Mouse (Mus musculus) T-helper 1 cell (primary cell): ENCODE results near the gene Lhfpl4.

ENCODE experiments used
- in situ Hi-C: fragments of 300-600 bp; cut with MboI, MseI; formaldehyde crosslinking; loops from one replicate; pipeline ENCODE4 v1.15.1; 2025; ENCODE audit warnings: high pct_unique_total_duplicates

The Lhfpl4 gene

DNA sequence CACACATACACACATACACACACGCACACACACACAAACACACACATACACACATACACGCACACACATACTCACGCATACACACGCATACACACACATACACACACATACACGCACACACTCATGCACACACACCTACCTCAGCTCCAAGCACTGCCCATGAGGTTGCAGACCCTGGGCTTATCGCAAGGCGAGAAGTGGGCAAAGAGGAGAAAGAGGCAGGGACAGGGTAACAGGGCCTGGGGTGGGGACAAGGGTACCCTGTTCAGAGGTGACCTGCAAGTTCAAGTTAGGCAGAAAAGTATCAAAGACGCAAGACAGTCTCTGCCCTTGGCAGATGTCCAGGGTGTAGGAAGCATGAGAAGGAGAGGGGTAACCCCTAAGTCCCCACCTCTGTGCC lies 24.5 kb downstream of the Lhfpl4 start:
- in situ Hi-C loops = loop anchor here (10.0 kb wide), 1 partner anchor 64 kb away; the partner anchor contains the start of gene Mtmr14

DNA sequence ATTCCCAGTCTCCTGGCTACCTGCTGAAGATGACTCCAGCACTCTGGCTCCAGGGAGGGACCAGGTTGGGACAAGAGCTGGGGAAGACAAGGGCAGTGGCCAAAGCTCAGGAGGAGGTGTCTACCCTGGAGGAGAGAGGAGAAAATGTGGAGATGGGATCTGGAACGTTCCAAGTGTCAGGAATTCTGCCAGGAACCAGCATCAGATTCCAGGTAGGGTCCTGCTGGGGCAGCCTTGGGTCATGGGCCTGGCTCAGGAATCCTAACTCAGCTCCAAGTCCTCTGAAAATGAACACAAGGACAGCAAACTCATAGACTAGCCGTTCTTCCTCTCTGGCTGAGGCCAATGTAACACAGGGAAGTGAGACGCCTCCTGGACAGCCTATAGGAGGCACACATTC lies 25.3 kb downstream of the Lhfpl4 start:
- in situ Hi-C loops = loop anchor here (10.0 kb wide), 1 partner anchor 65 kb away; the partner anchor contains the start of gene Mtmr14

DNA sequence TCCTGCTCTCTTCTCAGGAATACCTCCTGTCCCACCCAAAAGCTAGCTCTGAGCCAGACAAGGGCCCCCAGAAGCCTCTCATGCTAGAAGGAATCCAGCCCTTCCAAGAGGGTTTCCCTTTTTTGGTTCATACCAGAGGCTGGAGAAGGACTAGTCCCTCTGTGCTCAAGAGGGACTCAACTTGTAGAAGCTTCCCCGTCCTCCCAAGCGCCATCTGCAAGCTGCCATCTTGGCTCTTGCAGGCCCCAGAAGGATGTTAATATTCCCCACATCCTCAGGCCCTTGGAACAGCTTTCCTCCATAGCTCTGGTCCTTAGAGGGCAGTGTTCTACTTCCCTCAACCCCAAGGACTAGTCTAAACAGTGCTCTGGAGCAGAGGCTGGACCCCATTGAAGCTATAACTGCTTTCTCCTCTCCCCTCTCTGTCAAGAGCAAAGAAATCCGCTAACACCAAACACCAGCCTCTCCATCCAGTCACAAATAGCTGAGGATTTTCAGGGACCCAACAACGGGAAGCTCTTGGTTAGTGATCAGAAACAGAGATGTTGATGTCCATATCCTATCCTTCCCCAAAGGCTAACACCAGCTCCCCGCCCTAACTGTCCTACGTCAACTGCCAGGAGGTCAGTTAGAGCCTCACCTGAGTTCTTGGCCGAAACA lies 26.7 kb downstream of the Lhfpl4 start:
- in situ Hi-C loops = no loop called here

DNA sequence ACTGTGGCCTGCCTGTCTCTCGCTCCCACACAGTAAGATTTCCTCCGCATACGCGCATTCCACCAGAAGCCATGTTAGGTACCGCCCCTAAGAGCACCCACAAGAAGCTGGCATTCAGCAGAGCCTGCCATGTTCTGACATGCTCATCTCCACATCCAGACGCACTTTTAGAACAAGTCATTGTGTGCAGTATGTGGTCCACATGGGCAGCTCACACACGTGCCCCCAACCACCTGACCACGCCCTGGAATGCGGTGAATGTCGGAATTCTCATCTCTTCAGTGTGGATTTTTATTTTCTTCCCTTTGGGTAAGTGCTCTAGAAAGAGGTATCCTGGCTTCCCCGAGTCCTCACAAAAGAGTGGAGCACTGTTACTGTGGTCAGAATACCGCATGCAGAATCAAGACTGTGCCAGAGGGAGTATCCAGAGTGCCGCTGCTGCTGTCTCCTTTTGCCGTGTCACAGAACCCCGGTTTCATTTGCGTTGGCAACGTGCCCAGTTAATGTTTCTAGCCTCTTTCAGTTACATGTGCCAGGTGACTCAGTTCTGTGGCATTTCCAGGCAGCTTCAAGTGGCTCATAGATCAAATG lies 28.4 kb downstream of the Lhfpl4 start:
- in situ Hi-C loops = no loop called here

DNA sequence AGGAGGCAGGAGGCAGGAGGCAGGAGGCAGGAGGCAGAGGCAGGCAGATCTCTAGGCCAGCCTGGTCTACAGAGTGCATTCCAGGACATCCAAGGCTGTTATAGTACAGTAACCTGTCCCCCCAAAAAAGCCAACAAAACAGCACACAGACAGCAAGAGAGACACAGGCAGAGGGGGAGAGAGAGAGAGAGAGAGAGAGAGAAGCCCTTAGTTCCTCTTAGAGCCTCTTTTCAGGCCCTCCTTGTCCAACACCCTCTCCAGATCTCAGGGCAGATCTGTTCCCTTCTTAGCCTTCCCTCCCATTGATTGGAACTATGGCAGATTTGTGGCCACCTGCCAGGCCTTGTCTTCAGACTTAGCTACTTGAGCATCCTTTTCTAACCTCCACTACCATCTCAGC lies 31.7 kb downstream of the Lhfpl4 start:
- in situ Hi-C loops = no loop called here

DNA sequence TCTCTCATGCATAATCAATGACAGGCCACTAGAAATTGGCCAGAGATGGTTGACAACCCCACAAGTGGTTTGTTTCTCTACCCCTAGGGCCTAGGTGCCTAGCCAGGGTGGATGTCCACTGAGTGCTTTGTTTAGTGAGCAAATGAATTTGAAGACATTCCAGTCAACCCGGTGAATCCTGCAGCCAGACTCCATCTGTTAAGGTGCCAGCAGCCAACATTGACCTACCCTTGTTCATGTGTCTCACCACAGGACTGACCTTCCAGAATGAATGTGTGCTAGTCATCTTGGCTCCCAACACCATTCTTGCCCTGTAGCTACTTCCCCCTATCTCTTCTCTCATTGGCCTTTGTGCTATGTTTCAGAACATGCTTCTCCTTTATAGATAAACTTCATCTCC lies 33.2 kb downstream of the Lhfpl4 start:
- in situ Hi-C loops = no loop called here

DNA sequence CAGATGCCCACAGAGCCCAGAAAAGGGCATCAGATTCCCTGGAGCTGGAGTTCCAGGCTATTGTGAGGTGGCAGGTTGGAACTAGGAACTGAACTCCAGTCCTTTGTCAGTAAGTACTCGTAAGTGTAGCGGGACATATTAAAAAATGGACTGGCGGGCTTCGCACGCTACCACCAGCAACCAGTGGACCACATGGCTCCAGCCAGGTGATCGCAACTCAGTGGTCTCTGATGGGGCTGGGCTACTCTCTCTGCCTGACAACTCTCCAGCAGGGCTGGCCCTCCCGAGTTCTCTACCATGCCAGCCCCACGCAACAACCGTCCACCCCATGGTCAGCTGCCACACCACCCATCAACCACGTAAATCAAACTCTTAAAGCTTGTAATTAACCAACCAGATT lies 35.1 kb downstream of the Lhfpl4 start:
- in situ Hi-C loops = no loop called here

DNA sequence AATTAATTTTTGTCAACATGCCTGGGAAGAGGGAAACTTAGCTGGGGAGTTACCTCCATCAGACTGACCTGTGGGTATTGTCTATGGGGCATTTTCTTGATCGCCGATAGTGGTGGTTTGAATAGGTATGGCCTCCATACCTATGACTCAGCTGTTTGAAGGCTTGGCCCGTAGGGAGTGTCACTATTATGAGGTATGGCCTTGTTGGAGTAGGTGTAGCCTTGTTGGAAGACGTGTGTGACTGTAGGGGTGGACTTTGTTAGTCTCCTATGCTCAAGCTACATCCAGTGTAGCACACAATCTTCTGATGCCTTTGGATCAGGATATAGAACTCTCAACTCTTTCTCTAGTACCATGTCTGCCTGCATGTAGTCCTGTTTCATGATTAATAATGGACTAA lies 39.1 kb downstream of the Lhfpl4 start:
- in situ Hi-C loops = no loop called here

DNA sequence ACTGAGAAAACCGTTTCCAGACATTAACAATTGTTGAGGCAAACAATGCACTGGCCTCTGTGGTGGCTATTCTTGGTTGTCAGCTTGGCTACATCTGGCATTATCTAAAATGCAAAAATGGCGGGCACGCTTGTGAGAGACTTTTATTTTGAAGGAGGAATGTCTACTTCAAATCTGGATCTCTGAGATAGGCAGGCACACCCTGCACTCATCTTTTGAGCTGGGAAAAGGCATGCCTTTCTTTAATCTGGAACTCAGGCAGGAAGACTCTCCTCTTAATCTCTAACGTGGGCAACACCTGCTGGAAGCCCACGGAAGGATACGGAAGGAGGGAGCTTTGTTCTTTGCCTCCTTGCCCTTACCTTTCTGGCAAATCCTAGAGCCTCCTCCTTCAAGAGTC lies 40.3 kb downstream of the Lhfpl4 start:
- in situ Hi-C loops = no loop called here

DNA sequence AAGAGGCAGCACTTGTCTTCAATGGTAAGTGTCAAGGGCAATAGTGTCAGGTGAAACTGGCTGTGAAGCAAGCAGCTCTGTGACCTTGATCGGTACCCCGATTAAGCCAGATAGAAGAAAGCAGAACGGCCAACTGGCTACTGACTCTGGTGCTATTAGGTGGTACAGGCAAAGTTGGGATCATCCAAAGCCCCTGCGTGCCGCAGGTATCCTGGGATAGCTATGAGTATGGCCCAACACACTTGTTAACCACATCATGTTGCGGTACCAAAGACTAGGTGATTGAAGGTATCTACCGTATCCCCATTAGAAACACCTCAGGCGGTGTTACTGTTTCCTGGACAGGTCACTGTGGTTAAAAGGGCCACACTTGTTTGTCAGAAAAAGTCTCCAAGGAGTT lies 41.1 kb downstream of the Lhfpl4 start:
- in situ Hi-C loops = no loop called here

DNA sequence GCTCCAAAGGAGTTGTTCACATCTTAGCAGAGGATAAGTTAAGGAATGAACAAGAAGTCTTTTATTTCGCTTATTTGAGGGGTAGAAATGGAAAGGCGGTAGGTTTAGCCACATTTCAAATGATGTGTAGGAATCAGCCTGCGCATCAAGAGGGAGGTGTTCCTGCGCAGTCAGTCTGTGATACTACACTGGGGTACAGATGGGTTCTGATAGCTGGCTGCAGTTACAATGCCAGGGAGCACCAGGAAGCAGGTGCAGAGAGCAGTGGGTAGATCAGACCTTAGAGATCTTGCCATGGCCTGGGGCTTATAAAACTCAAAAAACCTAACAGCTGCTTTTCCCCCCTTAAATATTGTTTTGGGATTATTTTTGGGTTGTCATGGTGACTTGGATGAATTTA lies 49.9 kb downstream of the Lhfpl4 start:
- in situ Hi-C loops = loop anchor here (5.0 kb wide), 1 partner anchor 33 kb away; no protein-coding TSS in a partner anchor

DNA sequence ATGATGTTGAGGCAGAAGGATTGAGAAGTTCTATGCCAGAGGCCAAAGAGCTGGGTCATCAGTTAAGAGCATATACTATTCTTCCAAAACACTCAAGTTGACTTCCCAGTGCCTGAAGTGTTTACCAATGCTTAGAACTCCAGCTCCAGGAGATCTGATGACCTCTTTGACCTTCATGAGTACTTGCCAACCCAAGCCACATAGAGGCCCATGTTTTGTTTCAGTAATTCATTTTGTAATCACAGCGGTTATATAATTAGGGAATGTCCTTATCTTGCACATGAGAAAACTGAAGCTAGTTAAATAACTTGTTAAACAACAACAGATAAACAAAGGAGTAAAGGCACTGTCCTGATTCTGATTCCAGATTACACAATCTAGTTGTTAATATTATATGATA lies 50.4 kb downstream of the Lhfpl4 start:
- in situ Hi-C loops = loop anchor here (5.0 kb wide), 1 partner anchor 32 kb away; no protein-coding TSS in a partner anchor

DNA sequence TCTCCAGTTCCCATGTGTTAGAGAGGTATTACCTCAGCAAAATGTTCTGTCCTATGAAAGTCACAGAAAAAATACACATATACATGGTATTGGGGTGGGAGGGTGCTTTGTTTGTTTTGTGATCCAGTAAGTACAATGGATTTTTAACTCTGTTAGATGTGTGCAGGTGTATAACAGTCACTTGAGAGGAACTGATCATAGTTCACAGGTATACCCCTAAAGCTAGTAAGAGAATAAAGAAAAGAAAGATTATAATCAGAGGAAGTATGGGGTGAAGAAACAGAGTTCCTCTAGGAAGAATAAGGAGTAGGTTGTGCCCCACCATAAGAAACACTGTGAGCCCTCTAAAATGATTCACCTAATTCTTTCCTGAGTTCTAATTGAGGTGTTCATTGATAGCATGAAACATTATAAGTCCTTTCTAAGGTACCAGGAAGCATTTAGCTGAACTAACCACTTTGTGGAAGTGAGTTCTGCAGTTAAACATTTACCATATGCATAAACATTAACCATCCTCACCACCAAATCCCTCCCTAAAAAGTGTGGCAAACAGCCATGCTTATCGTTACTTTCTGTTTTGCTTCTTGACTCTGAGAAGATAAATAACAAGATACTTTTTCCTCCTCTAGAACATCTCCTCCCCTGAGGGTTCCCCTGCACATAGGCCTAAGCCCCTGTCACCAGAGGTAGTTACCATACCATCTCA lies 53.6 kb downstream of the Lhfpl4 start:
- in situ Hi-C loops = no loop called here

DNA sequence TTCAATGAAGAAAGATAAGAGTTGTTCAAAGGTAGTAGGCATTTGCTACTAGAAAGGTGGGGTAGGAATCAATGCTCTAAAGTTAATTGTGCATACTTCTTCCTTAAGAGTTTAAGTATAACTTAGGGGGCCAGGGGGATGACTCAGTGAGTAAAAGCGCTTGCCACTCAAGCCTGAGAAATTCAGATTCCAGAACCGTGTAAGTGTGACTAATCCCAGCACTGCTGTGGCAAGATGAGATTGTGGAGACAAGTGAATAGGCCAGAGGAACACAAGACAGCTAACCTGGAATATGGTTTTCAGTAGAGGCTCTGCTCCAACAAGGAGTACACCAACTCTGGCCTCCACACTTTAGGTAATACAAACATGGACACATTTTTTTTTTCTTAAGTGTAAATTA lies 61.8 kb downstream of the Lhfpl4 start:
- in situ Hi-C loops = no loop called here

DNA sequence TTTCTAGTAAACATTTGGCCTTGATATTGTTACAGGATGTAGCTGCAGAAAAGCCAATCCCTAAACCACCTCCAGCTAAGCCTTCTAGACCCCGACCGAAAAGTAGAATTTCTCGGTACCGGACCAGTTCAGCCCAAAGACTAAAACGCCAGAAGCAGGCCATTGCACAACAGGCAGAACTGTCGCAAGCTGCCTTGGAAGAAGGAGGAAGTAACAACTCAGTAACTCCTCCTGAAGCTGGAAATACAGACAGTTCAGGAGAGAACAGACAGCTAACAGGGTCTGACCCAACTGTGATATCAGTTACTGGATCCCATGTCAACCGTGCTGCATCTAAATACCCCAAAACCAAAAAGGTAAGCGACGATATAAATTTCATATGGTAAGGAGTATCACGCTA lies 74.4 kb downstream of the Lhfpl4 start:
- in situ Hi-C loops = no loop called here
